ENCODE assay signal across 8 mouse cellular contexts in genomic region chr11:70652029-70652883, GRCm38 (mm10). TPM values are rescaled to one million over a fixed set of nuclear protein-coding genes. Genes with fewer than 3 reads are reported as not detected.
A peak's percentile ranks its signal among the peaks of the same experiment; 100 is the strongest.
DNase-seq lines count a peak whose midpoint lies in the region; ATAC-seq and TF ChIP-seq lines count a peak whose summit lies in the region.

No protein-coding gene starts in this region.

- DNase-seq in gastrocnemius, adult 2 months: no peak
- DNase-seq in gastrocnemius, postnatal 14 days: no peak
- DNase-seq in A20 (ENCODE audit: low read depth, low spot score): peak; percentile 84
- DNase-seq in left cerebral cortex, postnatal 10 days (ENCODE audit: extremely low spot score in 1 of 2, low spot score in 2 of 2): no peak

- 46% methylated on average over 12 of the region's 12 CpGs for WGBS in embryonic facial prominence, embryonic 12.5 days
- WGBS in intestine, embryonic 15.5 days: 44% methylated on average over 12 of the region's 12 CpGs
- 71% methylated on average over 12 of the region's 12 CpGs for WGBS in neural tube, embryonic 12.5 days

- H3K4me3 ChIP-seq in gastrocnemius, adult 2 months: peak overlapping the region; percentile 94
- H3K4me3 ChIP-seq in embryonic facial prominence, embryonic 12.5 days: peak overlapping the region; percentile 99
- H3K4me3 ChIP-seq in intestine, embryonic 15.5 days (replicated peaks): peak overlapping the region; percentile 99
- H3K4me3 ChIP-seq in neural tube, embryonic 12.5 days: peak overlapping the region; percentile 98

- no peaks in the 10 kb centered on the region for H3K9me3 ChIP-seq in embryonic facial prominence, embryonic 12.5 days
- no peaks in the 10 kb centered on the region for H3K9me3 ChIP-seq in intestine, embryonic 15.5 days
- H3K9me3 ChIP-seq in neural tube, embryonic 12.5 days: no peaks in the 10 kb centered on the region

- H3K27ac ChIP-seq in gastrocnemius, adult 2 months: peak overlapping the region; percentile 92
- peak overlapping the region; percentile 99 for H3K27ac ChIP-seq in embryonic facial prominence, embryonic 12.5 days
- H3K27ac ChIP-seq in intestine, embryonic 15.5 days: peak overlapping the region; percentile 99
- no peak overlapping the region for H3K27ac ChIP-seq in neural tube, embryonic 12.5 days

- peak overlapping the region; percentile 98 for H3K9ac ChIP-seq in embryonic facial prominence, embryonic 12.5 days
- peak overlapping the region; percentile 98 for H3K9ac ChIP-seq in intestine, embryonic 15.5 days
- peak overlapping the region; percentile 97; the same call in 1 of the 2 replicates for H3K9ac ChIP-seq in neural tube, embryonic 12.5 days

- H3K4me2 ChIP-seq in embryonic facial prominence, embryonic 12.5 days (replicated peaks): peak overlapping the region; percentile 97
- peak overlapping the region; percentile 87 for H3K4me2 ChIP-seq in intestine, embryonic 15.5 days (replicated peaks)
- peak overlapping the region; percentile 97 for H3K4me2 ChIP-seq in neural tube, embryonic 12.5 days (replicated peaks)

- intact Hi-C loops in gastrocnemius, adult 2 months (cut with DNase I): no loop called here
- intact Hi-C loops in gastrocnemius, postnatal 14 days (cut with DNase I; ENCODE audit: low total_unique reads): no loop called here
- intact Hi-C loops in left cerebral cortex, postnatal 10 days (cut with DNase I): no loop called here

- ATAC-seq in embryonic facial prominence, embryonic 12.5 days (ENCODE audit: insufficient number of reproducible peaks, insufficient read depth, low FRiP score, low TSS enrichment): no peak
- no peak for ATAC-seq in intestine, embryonic 15.5 days
- ATAC-seq in neural tube, embryonic 12.5 days (ENCODE audit: low FRiP score, low read depth): no peak
- ATAC-seq in activated CD4-positive, CD25-positive, alpha-beta regulatory T cell, adult 4 months: no peak

- H3K27me3 ChIP-seq in embryonic facial prominence, embryonic 12.5 days: no peaks in the 10 kb centered on the region
- no peaks in the 10 kb centered on the region for H3K27me3 ChIP-seq in intestine, embryonic 15.5 days (replicated peaks)
- H3K27me3 ChIP-seq in neural tube, embryonic 12.5 days (replicated peaks): no peaks in the 10 kb centered on the region

- H3K4me1 ChIP-seq in embryonic facial prominence, embryonic 12.5 days: peaks cover 46% of the 10 kb centered on the region
- peaks cover 52% of the 10 kb centered on the region for H3K4me1 ChIP-seq in intestine, embryonic 15.5 days (replicated peaks)
- H3K4me1 ChIP-seq in neural tube, embryonic 12.5 days: peaks cover 58% of the 10 kb centered on the region

- peaks cover 43% of the 10 kb centered on the region for H3K36me3 ChIP-seq in embryonic facial prominence, embryonic 12.5 days
- peaks cover 29% of the 10 kb centered on the region for H3K36me3 ChIP-seq in intestine, embryonic 15.5 days
- peaks cover 38% of the 10 kb centered on the region for H3K36me3 ChIP-seq in neural tube, embryonic 12.5 days

- no peak for TF ChIP-seq CTCF in gastrocnemius, adult 2 months (IDR thresholded peaks at IDR 0.05)

RNA-seq across cellular contexts. Expression of gene Pfn1, which starts 2.2 kb away (rescaled TPM):
- total RNA-seq in gastrocnemius, adult 2 months (2021): 100 to 1,000 TPM; 252 to 257 TPM
- total RNA-seq in gastrocnemius, postnatal 14 days (2021): 100 to 1,000 TPM; 340 to 388 TPM
- polyA plus RNA-seq in embryonic facial prominence, embryonic 12.5 days (2016; fragmentation: Nextera tagmentation; extraction: Ambion mirVana): 1,467 and 1,498 TPM in 2 replicates
- 2,127 and 2,325 TPM in 2 replicates for polyA plus RNA-seq in intestine, embryonic 15.5 days (2015; fragmentation: Nextera tagmentation; extraction: Ambion mirVana)
- 1,155 and 1,157 TPM in 2 replicates for polyA plus RNA-seq in neural tube, embryonic 12.5 days (2016; fragmentation: Nextera tagmentation; extraction: Ambion mirVana)
- 100 to 1,000 TPM; 286 to 295 TPM for total RNA-seq in left cerebral cortex, postnatal 10 days (2021)
- polyA plus RNA-seq in activated CD4-positive, CD25-positive, alpha-beta regulatory T cell, adult 4 months (2017; shearing (Covaris generic)): 1,000 to 10,000 TPM; 3,856 to 4,120 TPM

RNA-seq across cellular contexts. Expression of gene Eno3, which starts 4.7 kb away (rescaled TPM):
- total RNA-seq in gastrocnemius, adult 2 months (2021): 1,000 to 10,000 TPM; 7,153 to 7,488 TPM
- total RNA-seq in gastrocnemius, postnatal 14 days (2021): 1,000 to 10,000 TPM; 6,763 to 7,262 TPM
- 20.1 and 27.9 TPM in 2 replicates for polyA plus RNA-seq in embryonic facial prominence, embryonic 12.5 days (2016; fragmentation: Nextera tagmentation; extraction: Ambion mirVana)
- polyA plus RNA-seq in intestine, embryonic 15.5 days (2015; fragmentation: Nextera tagmentation; extraction: Ambion mirVana): 12.1 and 15.6 TPM in 2 replicates
- 19.3 and 20.1 TPM in 2 replicates for polyA plus RNA-seq in neural tube, embryonic 12.5 days (2016; fragmentation: Nextera tagmentation; extraction: Ambion mirVana)
- total RNA-seq in left cerebral cortex, postnatal 10 days (2021): 10 to 100 TPM in 1 of 2 experiments, 1 to 10 TPM in 1; 9.2 to 10.9 TPM
- 10 to 100 TPM; 20.9 to 21.4 TPM for polyA plus RNA-seq in activated CD4-positive, CD25-positive, alpha-beta regulatory T cell, adult 4 months (2017; shearing (Covaris generic))

RNA-seq across cellular contexts. Expression of gene Slc25a11, which starts 5.0 kb away (rescaled TPM):
- total RNA-seq in gastrocnemius, adult 2 months (2021): 100 to 1,000 TPM; 264 to 408 TPM
- 100 to 1,000 TPM; 278 to 315 TPM for total RNA-seq in gastrocnemius, postnatal 14 days (2021)
- 159 and 160 TPM in 2 replicates for polyA plus RNA-seq in embryonic facial prominence, embryonic 12.5 days (2016; fragmentation: Nextera tagmentation; extraction: Ambion mirVana)
- 171 and 180 TPM in 2 replicates for polyA plus RNA-seq in intestine, embryonic 15.5 days (2015; fragmentation: Nextera tagmentation; extraction: Ambion mirVana)
- 152 TPM in 2 replicates for polyA plus RNA-seq in neural tube, embryonic 12.5 days (2016; fragmentation: Nextera tagmentation; extraction: Ambion mirVana)
- total RNA-seq in left cerebral cortex, postnatal 10 days (2021): 100 to 1,000 TPM; 112 to 121 TPM
- polyA plus RNA-seq in activated CD4-positive, CD25-positive, alpha-beta regulatory T cell, adult 4 months (2017; shearing (Covaris generic)): 100 to 1,000 TPM in 1 of 2 experiments, 10 to 100 TPM in 1; 80.4 to 124 TPM

RNA-seq across cellular contexts. Expression of gene Rnf167, which starts 5.2 kb away (rescaled TPM):
- total RNA-seq in gastrocnemius, adult 2 months (2021): 10 to 100 TPM; 35.0 to 38.4 TPM
- total RNA-seq in gastrocnemius, postnatal 14 days (2021): 10 to 100 TPM; 34.9 to 35.7 TPM
- 96.5 and 104 TPM in 2 replicates for polyA plus RNA-seq in embryonic facial prominence, embryonic 12.5 days (2016; fragmentation: Nextera tagmentation; extraction: Ambion mirVana)
- polyA plus RNA-seq in intestine, embryonic 15.5 days (2015; fragmentation: Nextera tagmentation; extraction: Ambion mirVana): 106 and 107 TPM in 2 replicates
- 91.0 and 101 TPM in 2 replicates for polyA plus RNA-seq in neural tube, embryonic 12.5 days (2016; fragmentation: Nextera tagmentation; extraction: Ambion mirVana)
- 10 to 100 TPM; 62.2 to 62.7 TPM for total RNA-seq in left cerebral cortex, postnatal 10 days (2021)
- 100 to 1,000 TPM; 281 to 288 TPM for polyA plus RNA-seq in activated CD4-positive, CD25-positive, alpha-beta regulatory T cell, adult 4 months (2017; shearing (Covaris generic))

RNA-seq across cellular contexts. Expression of gene Gp1ba, which starts 13.3 kb away (rescaled TPM):
- not detected for total RNA-seq in gastrocnemius, adult 2 months (2021)
- under 1 TPM in 1 of 2 experiments, not detected in 1; 0.08 TPM for total RNA-seq in gastrocnemius, postnatal 14 days (2021)
- 0.15 and 0.27 TPM in 2 replicates for polyA plus RNA-seq in embryonic facial prominence, embryonic 12.5 days (2016; fragmentation: Nextera tagmentation; extraction: Ambion mirVana)
- 0.21 and 0.24 TPM in 2 replicates for polyA plus RNA-seq in intestine, embryonic 15.5 days (2015; fragmentation: Nextera tagmentation; extraction: Ambion mirVana)
- 0.26 and 0.49 TPM in 2 replicates for polyA plus RNA-seq in neural tube, embryonic 12.5 days (2016; fragmentation: Nextera tagmentation; extraction: Ambion mirVana)
- not detected for total RNA-seq in left cerebral cortex, postnatal 10 days (2021)
- polyA plus RNA-seq in activated CD4-positive, CD25-positive, alpha-beta regulatory T cell, adult 4 months (2017; shearing (Covaris generic)): under 1 TPM; 0.17 to 0.52 TPM
